Mouse (Mus musculus) embryonic facial prominence, embryonic 15.5 days (tissue): ENCODE data around the gene Abca12. TPM values are rescaled to one million over a fixed set of nuclear protein-coding genes. Genes with fewer than 3 reads are reported as not detected.

ENCODE experiments used
- ATAC-seq: fragments of 200-750 bp; cut with Nextera tagmentation; 2 replicates; pipeline ENCODE4 v1.8.0; 2017; ENCODE audit warnings: low read depth, moderate TSS enrichment; ENCODE audit not compliant: insufficient number of reproducible peaks, low FRiP score, low TSS enrichment
- H3K27ac ChIP-seq: fragments of 300-500 bp; sonication (generic); replicated peaks from 2 replicates; pipeline ENCODE4 v1.5.1; 2015; ENCODE audit warnings: mild to moderate bottlenecking, inconsistent platforms
- H3K27me3 ChIP-seq: fragments of 300-500 bp; sonication (generic); 2 replicates; pipeline ENCODE4 v1.6.1; 2015; ENCODE audit warnings: inconsistent platforms
- H3K36me3 ChIP-seq: fragments of 300-500 bp; sonication (generic); 2 replicates; pipeline ENCODE4 v1.6.1; 2015; ENCODE audit warnings: mild to moderate bottlenecking, inconsistent platforms
- H3K4me1 ChIP-seq: fragments of 300-500 bp; sonication (generic); 2 replicates; pipeline ENCODE4 v1.6.1; 2015; ENCODE audit warnings: inconsistent platforms
- H3K4me2 ChIP-seq: fragments of 300-500 bp; sonication (generic); replicated peaks from 2 replicates; pipeline ENCODE4 v1.6.1; 2015; ENCODE audit warnings: mild to moderate bottlenecking, inconsistent platforms
- H3K4me3 ChIP-seq: fragments of 300-500 bp; sonication (generic); replicated peaks from 2 replicates; pipeline ENCODE4 v1.5.1; 2015; ENCODE audit warnings: mild to moderate bottlenecking, inconsistent platforms
- H3K9ac ChIP-seq: fragments of 300-500 bp; sonication (generic); 2 replicates; pipeline ENCODE4 v1.6.1; 2015; ENCODE audit warnings: inconsistent platforms
- H3K9me3 ChIP-seq: fragments of 300-500 bp; sonication (generic); replicated peaks from 2 replicates; pipeline ENCODE4 v1.6.1; 2016; ENCODE audit warnings: inconsistent platforms
- WGBS: fragments of 180-500 bp; shearing (Covaris S2); methylation state at CpG from one replicate; pipeline ENCODE4 v1.1.7; 2015; 5-methylcytosine and 5-hydroxymethylcytosine counted together
- polyA plus RNA-seq: library from polyadenylated mRNA; unstranded; fragments of >200 nt; fragmentation: Nextera tagmentation; extraction: Ambion mirVana; gene quantifications from 2 replicates; pipeline ENCODE4 v1.2.1, GENCODE M21; 2015

The Abca12 gene
- 3.7 and 5.0 TPM in 2 replicates for polyA plus RNA-seq

- WGBS: 76% methylated on average over 7 of the region's 7 CpGs
- H3K9me3 ChIP-seq: no peaks in the 10 kb centered on the region
- H3K27me3 ChIP-seq: no peaks in the 10 kb centered on the region
- H3K4me1 ChIP-seq: no peaks in the 10 kb centered on the region
- H3K36me3 ChIP-seq: no peaks in the 10 kb centered on the region
- H3K27ac ChIP-seq: peak within 1 kb of the TSS; percentile 68; the same call in 1 of the 2 replicates
- H3K4me2 ChIP-seq: no peak within 1 kb of the TSS
- H3K9ac ChIP-seq: no peak within 1 kb of the TSS
- no peak for ATAC-seq
- H3K4me3 ChIP-seq: no peak within 1 kb of the TSS
Measured at GRCm38 (mm10) chr1:71414810-71415209, at the start of gene Abca12. Gene Abca12 (minus strand): TSS chr1:71414910.

- H3K4me3 ChIP-seq: no peak overlapping the region
- ATAC-seq: no peak
- H3K9me3 ChIP-seq: no peaks in the 10 kb centered on the region
- no peak overlapping the region for H3K4me2 ChIP-seq
- H3K27me3 ChIP-seq: no peaks in the 10 kb centered on the region
- no peaks in the 10 kb centered on the region for H3K4me1 ChIP-seq
- no peak overlapping the region for H3K9ac ChIP-seq
- H3K36me3 ChIP-seq: no peaks in the 10 kb centered on the region
- no peak overlapping the region for H3K27ac ChIP-seq
- WGBS: 71% methylated on average over 3 of the region's 3 CpGs
Measured at GRCm38 (mm10) chr1:71457961-71458360, 43.3 kb upstream of the Abca12 start.

DNA sequence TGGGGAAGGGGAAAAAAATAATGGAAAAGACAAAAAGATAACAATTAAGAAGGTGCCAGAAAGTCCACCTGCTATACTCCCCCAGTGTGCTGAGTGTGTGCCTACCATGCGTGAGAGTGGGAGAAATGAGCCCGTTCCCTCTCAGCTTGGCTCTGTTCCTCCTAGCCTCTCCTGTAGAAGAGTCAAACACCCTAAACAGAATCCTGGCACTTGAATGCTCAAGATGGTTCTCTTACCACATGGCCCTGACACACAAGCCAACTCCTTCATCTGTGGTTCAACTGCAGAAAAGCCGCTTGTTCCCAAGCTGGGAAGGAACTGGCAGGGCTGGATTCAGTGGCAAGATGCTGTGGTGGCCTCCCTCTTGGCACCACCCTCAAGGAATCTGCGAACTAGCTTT lies 32.7 kb upstream of the Abca12 start:
- WGBS: 86% methylated on average over 4 of the region's 4 CpGs
- Histone ChIP-seq H3K9ac (no peak overlapping the region), H3K4me2 (no peak overlapping the region), H3K27me3 (no peaks in the 10 kb centered on the region), H3K4me3 (no peak overlapping the region), H3K27ac (no peak overlapping the region), H3K9me3 (no peaks in the 10 kb centered on the region), H3K4me1 (no peaks in the 10 kb centered on the region), H3K36me3 (no peaks in the 10 kb centered on the region)
- ATAC-seq: no peak

DNA sequence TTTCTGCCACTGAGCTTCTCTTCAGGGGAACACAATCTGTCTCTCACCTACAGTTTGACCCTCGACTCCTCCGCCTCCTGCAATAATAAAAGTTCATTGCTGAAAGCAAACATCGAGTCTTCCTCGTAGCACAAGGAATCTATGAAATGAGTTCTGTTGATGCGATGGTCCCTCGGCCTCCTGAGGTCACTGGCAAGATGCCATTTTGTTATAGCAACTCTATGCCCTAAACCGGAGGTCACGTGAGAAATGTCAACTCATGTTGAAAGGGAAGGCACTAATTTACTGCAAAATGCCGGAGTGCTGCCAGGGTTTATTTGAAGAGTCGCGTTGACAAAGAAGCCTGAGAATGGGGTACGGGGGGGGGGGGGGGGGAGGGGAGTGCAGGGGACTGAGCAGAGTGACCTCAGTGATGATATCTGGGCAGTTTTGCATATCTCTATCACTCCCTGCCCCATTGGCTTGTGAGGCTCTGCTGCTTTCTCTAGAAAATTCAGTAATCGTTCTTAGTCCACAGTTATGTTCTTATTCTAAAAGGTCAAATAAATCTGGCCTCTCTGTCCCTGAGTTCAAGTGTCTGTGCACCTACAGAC lies 7.1 kb upstream of the Abca12 start:
- Histone ChIP-seq H3K4me3 (no peak overlapping the region), H3K9ac (no peak overlapping the region), H3K4me1 (no peaks in the 10 kb centered on the region), H3K27ac (no peak overlapping the region), H3K27me3 (no peaks in the 10 kb centered on the region), H3K4me2 (no peak overlapping the region), H3K36me3 (no peaks in the 10 kb centered on the region), H3K9me3 (no peaks in the 10 kb centered on the region)
- WGBS: 66% methylated on average over 13 of the region's 13 CpGs
- ATAC-seq: no peak

- no peak overlapping the region for H3K4me3 ChIP-seq
- no peak for ATAC-seq
- no peaks in the 10 kb centered on the region for H3K27me3 ChIP-seq
- no peak overlapping the region for H3K4me2 ChIP-seq
- 88% methylated on average over 5 of the region's 5 CpGs for WGBS
- H3K36me3 ChIP-seq: no peaks in the 10 kb centered on the region
- no peak overlapping the region for H3K27ac ChIP-seq
- no peaks in the 10 kb centered on the region for H3K4me1 ChIP-seq
- H3K9me3 ChIP-seq: no peaks in the 10 kb centered on the region
- H3K9ac ChIP-seq: no peak overlapping the region
Measured at GRCm38 (mm10) chr1:71418467-71418866, 3.8 kb upstream of the Abca12 start.

DNA sequence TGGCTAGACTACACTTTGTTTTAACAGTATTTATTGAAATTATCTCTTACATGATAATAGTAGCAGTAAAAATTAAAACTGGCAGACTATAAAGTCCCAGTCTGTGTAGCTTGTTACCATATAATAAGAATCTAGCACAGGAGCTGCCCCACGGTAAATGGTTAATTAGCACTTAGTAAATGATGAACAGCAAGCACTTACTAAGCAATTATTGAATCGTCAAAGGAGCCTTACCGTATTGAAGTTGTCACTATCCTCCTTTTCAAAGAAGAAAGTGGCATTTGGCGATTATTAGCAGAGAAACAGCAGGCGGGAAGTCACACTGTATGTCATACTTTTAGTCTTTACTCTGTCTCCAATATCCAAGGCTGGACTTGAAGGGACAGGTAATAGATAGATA lies 3.2 kb upstream of the Abca12 start:
- no peaks in the 10 kb centered on the region for H3K4me1 ChIP-seq
- WGBS: 77% methylated on average over 5 of the region's 5 CpGs
- no peak overlapping the region for H3K4me2 ChIP-seq
- no peak for ATAC-seq
- H3K9ac ChIP-seq: no peak overlapping the region
- H3K9me3 ChIP-seq: no peaks in the 10 kb centered on the region
- no peak overlapping the region for H3K4me3 ChIP-seq
- no peaks in the 10 kb centered on the region for H3K36me3 ChIP-seq
- H3K27me3 ChIP-seq: no peaks in the 10 kb centered on the region
- no peak overlapping the region for H3K27ac ChIP-seq

- WGBS: 34% methylated on average over 4 of the region's 6 CpGs
- Histone ChIP-seq H3K27ac (no peak overlapping the region), H3K4me1 (no peaks in the 10 kb centered on the region), H3K27me3 (no peaks in the 10 kb centered on the region), H3K36me3 (no peaks in the 10 kb centered on the region), H3K4me2 (no peak overlapping the region), H3K9me3 (no peaks in the 10 kb centered on the region), H3K9ac (no peak overlapping the region), H3K4me3 (no peak overlapping the region)
- ATAC-seq: no peak
Measured at GRCm38 (mm10) chr1:71414084-71414483, 626 bp downstream of the Abca12 start.

DNA sequence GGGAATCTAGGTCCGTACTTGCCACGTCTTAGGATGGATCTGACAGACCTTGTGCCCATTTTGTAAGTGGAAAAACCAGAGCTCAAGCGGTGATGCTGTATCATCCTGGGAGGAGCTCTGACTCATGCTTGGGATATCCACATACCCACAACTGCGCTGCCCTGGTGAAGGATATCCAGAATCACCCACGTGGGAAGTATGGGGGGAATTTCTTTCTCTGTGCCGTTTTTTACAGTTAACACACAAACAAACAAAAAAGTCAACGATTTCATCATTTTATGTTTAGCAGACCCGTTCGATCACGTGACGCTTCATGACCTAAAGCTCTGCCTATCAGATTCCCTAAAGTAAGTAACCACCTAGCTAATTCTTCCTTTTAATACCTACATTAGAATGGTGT lies 1.6 kb downstream of the Abca12 start:
- no peaks in the 10 kb centered on the region for H3K36me3 ChIP-seq
- H3K9ac ChIP-seq: no peak overlapping the region
- no peak overlapping the region for H3K4me2 ChIP-seq
- no peak for ATAC-seq
- no peaks in the 10 kb centered on the region for H3K9me3 ChIP-seq
- H3K4me1 ChIP-seq: no peaks in the 10 kb centered on the region
- H3K27ac ChIP-seq: peak overlapping the region; percentile 55; the same call in 1 of the 2 replicates
- no peak overlapping the region for H3K4me3 ChIP-seq
- H3K27me3 ChIP-seq: no peaks in the 10 kb centered on the region
- WGBS: 83% methylated on average over 11 of the region's 11 CpGs

DNA sequence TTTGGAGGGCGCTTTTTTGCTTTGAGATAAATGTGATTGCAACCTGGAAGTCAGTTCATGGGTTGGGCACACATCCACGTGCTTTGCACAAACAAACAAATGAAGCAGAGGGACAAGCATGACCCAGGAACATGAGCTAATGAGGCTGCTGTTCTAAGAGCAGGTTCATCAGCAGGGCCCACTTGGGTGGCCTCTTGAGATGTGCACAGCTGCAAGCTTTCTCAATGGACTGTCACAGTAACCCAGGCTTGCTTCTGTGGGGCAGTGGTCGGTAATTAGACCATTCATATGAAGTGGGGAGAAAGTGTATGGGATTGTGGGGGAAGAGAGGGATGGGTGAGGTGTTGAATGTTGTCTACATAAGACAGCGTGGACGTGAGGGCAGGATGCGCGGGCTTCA lies 7.0 kb downstream of the Abca12 start:
- H3K4me1 ChIP-seq: no peaks in the 10 kb centered on the region
- no peak overlapping the region for H3K9ac ChIP-seq
- H3K27me3 ChIP-seq: no peaks in the 10 kb centered on the region
- H3K4me3 ChIP-seq: no peak overlapping the region
- ATAC-seq: no peak
- 63% methylated on average over 7 of the region's 7 CpGs for WGBS
- H3K4me2 ChIP-seq: no peak overlapping the region
- H3K36me3 ChIP-seq: no peaks in the 10 kb centered on the region
- no peaks in the 10 kb centered on the region for H3K9me3 ChIP-seq
- H3K27ac ChIP-seq: no peak overlapping the region

DNA sequence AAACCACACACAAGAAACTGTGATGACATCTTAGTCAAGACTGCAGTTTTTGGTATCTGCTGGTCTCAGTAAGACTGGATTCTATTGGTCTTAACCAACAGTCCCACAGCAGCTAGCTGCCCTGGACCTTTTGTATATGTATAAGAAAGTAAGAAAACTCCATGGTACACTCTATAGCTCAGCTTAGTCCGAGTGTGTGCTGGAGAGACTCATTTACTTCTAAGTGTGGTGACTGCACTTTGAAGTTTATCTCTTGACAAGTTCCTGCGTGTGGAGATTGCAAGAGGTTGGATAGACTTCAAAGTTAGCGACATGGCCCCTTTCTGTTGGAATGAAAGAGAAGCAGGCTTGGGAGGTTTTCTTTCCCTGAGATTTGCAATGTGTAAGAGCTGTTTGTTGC lies 17.1 kb downstream of the Abca12 start:
- Histone ChIP-seq H3K4me2 (no peak overlapping the region), H3K27ac (0 out of 2 replicates have a peak overlapping the region, but pooled peaks have one; percentile 19), H3K9me3 (no peaks in the 10 kb centered on the region), H3K9ac (no peak overlapping the region), H3K27me3 (no peaks in the 10 kb centered on the region), H3K4me1 (no peaks in the 10 kb centered on the region), H3K4me3 (no peak overlapping the region), H3K36me3 (no peaks in the 10 kb centered on the region)
- WGBS: 57% methylated on average over 3 of the region's 3 CpGs
- no peak for ATAC-seq

GRCm38 (mm10) chr1:71396105-71396504 lies 18.6 kb downstream of the Abca12 start:
- Histone ChIP-seq H3K36me3 (no peaks in the 10 kb centered on the region), H3K9ac (no peak overlapping the region), H3K4me3 (no peak overlapping the region), H3K9me3 (no peaks in the 10 kb centered on the region), H3K27me3 (no peaks in the 10 kb centered on the region), H3K27ac (no peak overlapping the region), H3K4me2 (no peak overlapping the region), H3K4me1 (no peaks in the 10 kb centered on the region)
- WGBS: 69% methylated on average over 5 of the region's 5 CpGs
- no peak for ATAC-seq

DNA sequence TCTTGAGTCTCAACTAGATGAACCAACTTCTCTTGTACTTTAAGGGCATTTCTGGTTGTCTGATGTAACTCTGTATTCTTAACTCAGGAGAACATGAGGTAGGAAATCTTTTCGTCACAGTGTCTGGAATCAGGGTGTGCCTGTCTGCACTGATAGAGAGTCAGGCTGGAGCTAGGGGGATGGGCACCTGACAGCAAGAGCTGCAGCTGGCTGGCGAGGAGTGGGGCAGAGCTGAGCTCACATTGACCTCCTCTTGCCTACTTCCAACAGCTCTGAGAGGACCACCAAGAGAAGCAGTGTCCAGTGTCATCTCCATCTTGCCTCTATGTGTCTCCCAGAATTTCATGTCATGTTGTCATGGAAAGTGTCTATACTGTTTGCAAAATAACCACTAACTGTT lies 20.5 kb downstream of the Abca12 start:
- H3K27me3 ChIP-seq: no peaks in the 10 kb centered on the region
- H3K36me3 ChIP-seq: no peaks in the 10 kb centered on the region
- no peaks in the 10 kb centered on the region for H3K9me3 ChIP-seq
- WGBS: 62% methylated on average over 2 of the region's 2 CpGs
- no peak for ATAC-seq
- H3K4me3 ChIP-seq: no peak overlapping the region
- H3K4me1 ChIP-seq: no peaks in the 10 kb centered on the region
- no peak overlapping the region for H3K9ac ChIP-seq
- H3K27ac ChIP-seq: no peak overlapping the region
- no peak overlapping the region for H3K4me2 ChIP-seq
